Mouse (Mus musculus) forebrain, embryonic 16.5 days (tissue): ENCODE results near the gene Cfap46. TPM values are rescaled to one million over a fixed set of nuclear protein-coding genes. Genes with fewer than 3 reads are reported as not detected.

Experiments
- ATAC-seq: fragments of 200-750 bp; cut with Nextera tagmentation; 2 replicates; pipeline ENCODE4 v1.8.0; 2017; ENCODE audit warnings: mild to moderate bottlenecking, moderate library complexity
- H3K27ac ChIP-seq: fragments of 300-500 bp; sonication (generic); 2 replicates; pipeline ENCODE4 v1.5.1; 2014; ENCODE audit warnings: low read length, control low read depth
- H3K27me3 ChIP-seq: fragments of 300-500 bp; sonication (generic); replicated peaks from 2 replicates; pipeline ENCODE4 v1.6.1; 2014; ENCODE audit warnings: low read length; ENCODE audit not compliant: control insufficient read depth, insufficient read depth
- H3K36me3 ChIP-seq: fragments of 300-500 bp; sonication (generic); 2 replicates; pipeline ENCODE4 v1.6.1; 2014; ENCODE audit not compliant: control insufficient read depth, insufficient read depth
- H3K4me1 ChIP-seq: fragments of 300-500 bp; sonication (generic); replicated peaks from 2 replicates; pipeline ENCODE4 v1.6.1; 2014; ENCODE audit warnings: low read length; ENCODE audit not compliant: control insufficient read depth, insufficient read depth
- H3K4me2 ChIP-seq: fragments of 300-500 bp; sonication (generic); 2 replicates; pipeline ENCODE4 v1.6.1; 2014; ENCODE audit warnings: mild to moderate bottlenecking, low read length, control low read depth
- H3K4me3 ChIP-seq: fragments of 300-500 bp; sonication (generic); replicated peaks from 2 replicates; pipeline ENCODE4 v1.5.1; 2014; ENCODE audit warnings: mild to moderate bottlenecking, low read length, control low read depth
- H3K9ac ChIP-seq: fragments of 300-500 bp; sonication (generic); replicated peaks from 2 replicates; pipeline ENCODE4 v1.6.1; 2014; ENCODE audit warnings: low read depth, low read length, control low read depth
- H3K9me3 ChIP-seq: fragments of 300-500 bp; sonication (generic); 2 replicates; pipeline ENCODE4 v1.6.1; 2016; ENCODE audit warnings: low read length; ENCODE audit not compliant: control insufficient read depth
- WGBS: fragments of 180-500 bp; shearing (Covaris S2); extraction: QIAGEN DNeasy Blood & Tissue Kit; methylation state at CpG from one replicate; pipeline ENCODE4 v1.1.7; 2014; 5-methylcytosine and 5-hydroxymethylcytosine counted together
- polyA plus RNA-seq: library from polyadenylated mRNA; unstranded; fragments of >200 nt; fragmentation: Nextera tagmentation; extraction: Ambion mirVana; gene quantifications from 2 replicates; pipeline ENCODE4 v1.2.1, GENCODE M21; 2015

Cfap46 gene
- polyA plus RNA-seq, result 1.8 and 1.9 TPM in 2 replicates

- Histone ChIP-seq H3K36me3 (no peaks in the 10 kb centered on the region), H3K9ac (peak within 1 kb of the TSS; percentile 59), H3K4me2 (peak within 1 kb of the TSS; percentile 68), H3K27me3 (no peaks in the 10 kb centered on the region), H3K9me3 (no peaks in the 10 kb centered on the region), H3K4me3 (peak within 1 kb of the TSS; percentile 59), H3K27ac (peak within 1 kb of the TSS; percentile 51; the same call in 1 of the 2 replicates), H3K4me1 (peaks cover 16% of the 10 kb centered on the region)
- peak; percentile 91 for ATAC-seq
- WGBS, result under 1% methylated on average over 31 of the region's 31 CpGs
Measured at GRCm38 (mm10) chr7:139683706-139684552, at the start of gene Cfap46. Cfap46 (minus strand) TSS chr7:139683817.

DNA sequence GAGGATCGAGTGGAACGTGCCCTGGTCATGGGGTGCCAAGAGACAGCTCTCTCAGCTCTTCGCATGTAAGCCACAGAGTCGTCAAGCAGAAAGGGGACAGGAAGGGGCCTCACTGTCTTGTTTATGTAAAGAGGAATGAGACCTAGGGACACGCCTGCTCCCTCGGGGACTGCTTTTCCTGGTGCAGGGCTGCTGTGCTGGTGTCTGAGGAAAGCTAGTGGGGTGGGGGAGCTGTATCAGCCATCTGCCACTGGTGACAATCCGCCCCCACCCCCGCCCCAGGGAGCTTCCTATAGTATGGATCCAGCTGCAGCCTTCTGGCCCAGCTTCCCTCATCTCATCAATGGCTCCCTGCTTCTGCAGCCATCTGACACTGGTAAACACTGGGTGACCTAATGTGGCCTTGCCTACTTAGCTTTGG, 47.7 kb upstream of the Cfap46 start:
- Histone ChIP-seq H3K36me3 (no peaks in the 10 kb centered on the region), H3K4me1 (no peaks in the 10 kb centered on the region), H3K4me2 (no peak overlapping the region), H3K9me3 (no peaks in the 10 kb centered on the region), H3K9ac (no peak overlapping the region), H3K4me3 (no peak overlapping the region), H3K27ac (no peak overlapping the region), H3K27me3 (no peaks in the 10 kb centered on the region)
- WGBS, result 70% methylated on average over 8 of the region's 8 CpGs
- ATAC-seq, result no peak

GRCm38 (mm10) chr7:139727072-139727471, 43.5 kb upstream of the Cfap46 start:
- ATAC-seq, result no peak
- Histone ChIP-seq H3K9me3 (no peaks in the 10 kb centered on the region), H3K4me2 (no peak overlapping the region), H3K4me3 (no peak overlapping the region), H3K27ac (no peak overlapping the region), H3K9ac (no peak overlapping the region), H3K36me3 (no peaks in the 10 kb centered on the region), H3K4me1 (no peaks in the 10 kb centered on the region), H3K27me3 (no peaks in the 10 kb centered on the region)
- 25% methylated on average over 3 of the region's 3 CpGs for WGBS

GRCm38 (mm10) chr7:139725641-139726040, 42.0 kb upstream of the Cfap46 start:
- no peak overlapping the region for H3K9ac ChIP-seq
- H3K36me3 ChIP-seq, result no peaks in the 10 kb centered on the region
- H3K9me3 ChIP-seq, result no peaks in the 10 kb centered on the region
- H3K4me2 ChIP-seq, result no peak overlapping the region
- 89% methylated on average over 1 of the region's 1 CpGs for WGBS
- ATAC-seq, result no peak
- H3K4me3 ChIP-seq, result no peak overlapping the region
- no peaks in the 10 kb centered on the region for H3K4me1 ChIP-seq
- H3K27ac ChIP-seq, result no peak overlapping the region
- no peaks in the 10 kb centered on the region for H3K27me3 ChIP-seq

GRCm38 (mm10) chr7:139723986-139724385, 40.4 kb upstream of the Cfap46 start:
- H3K9ac ChIP-seq, result no peak overlapping the region
- 74% methylated on average over 4 of the region's 4 CpGs for WGBS
- no peak overlapping the region for H3K4me2 ChIP-seq
- H3K9me3 ChIP-seq, result no peaks in the 10 kb centered on the region
- ATAC-seq, result no peak
- no peaks in the 10 kb centered on the region for H3K36me3 ChIP-seq
- no peaks in the 10 kb centered on the region for H3K4me1 ChIP-seq
- H3K4me3 ChIP-seq, result no peak overlapping the region
- H3K27ac ChIP-seq, result no peak overlapping the region
- H3K27me3 ChIP-seq, result no peaks in the 10 kb centered on the region

GRCm38 (mm10) chr7:139721196-139721595, 37.6 kb upstream of the Cfap46 start:
- H3K4me2 ChIP-seq, result no peak overlapping the region
- no peaks in the 10 kb centered on the region for H3K4me1 ChIP-seq
- no peak overlapping the region for H3K9ac ChIP-seq
- WGBS, result 90% methylated on average over 2 of the region's 2 CpGs
- no peaks in the 10 kb centered on the region for H3K36me3 ChIP-seq
- H3K9me3 ChIP-seq, result no peaks in the 10 kb centered on the region
- no peaks in the 10 kb centered on the region for H3K27me3 ChIP-seq
- no peak overlapping the region for H3K4me3 ChIP-seq
- no peak for ATAC-seq
- H3K27ac ChIP-seq, result no peak overlapping the region

- no peaks in the 10 kb centered on the region for H3K27me3 ChIP-seq
- H3K4me2 ChIP-seq, result no peak overlapping the region
- no peaks in the 10 kb centered on the region for H3K36me3 ChIP-seq
- no peaks in the 10 kb centered on the region for H3K9me3 ChIP-seq
- no peak overlapping the region for H3K27ac ChIP-seq
- no peak overlapping the region for H3K4me3 ChIP-seq
- no peaks in the 10 kb centered on the region for H3K4me1 ChIP-seq
- WGBS, result 89% methylated on average over 8 of the region's 8 CpGs
- no peak for ATAC-seq
- no peak overlapping the region for H3K9ac ChIP-seq
Measured at GRCm38 (mm10) chr7:139717781-139718180, 34.2 kb upstream of the Cfap46 start.

DNA sequence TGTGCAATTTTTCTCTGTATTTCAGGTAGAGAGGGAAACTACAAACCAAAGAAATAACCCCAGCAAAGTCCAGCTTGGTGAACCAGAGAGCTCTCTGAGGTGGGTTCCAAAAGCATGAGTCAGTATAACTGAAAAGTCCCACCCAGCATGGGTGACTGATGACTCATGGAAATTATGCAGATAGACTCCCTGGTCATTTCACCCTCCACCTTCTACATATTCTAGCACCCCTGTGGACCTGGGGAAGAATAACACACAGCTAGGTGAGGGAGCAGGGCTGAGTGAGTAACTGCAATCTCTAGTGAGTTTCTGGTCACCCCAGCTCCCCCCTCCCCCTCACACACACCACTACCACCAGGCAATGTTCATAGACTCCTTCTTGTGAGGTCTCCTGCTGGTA, 28.2 kb upstream of the Cfap46 start:
- H3K27ac ChIP-seq, result no peak overlapping the region
- H3K27me3 ChIP-seq, result no peaks in the 10 kb centered on the region
- H3K36me3 ChIP-seq, result no peaks in the 10 kb centered on the region
- no peak overlapping the region for H3K4me3 ChIP-seq
- no peak for ATAC-seq
- H3K4me2 ChIP-seq, result no peak overlapping the region
- no peak overlapping the region for H3K9ac ChIP-seq
- 0 out of 2 replicates have a peak, but pooled peaks cover 2% of the 10 kb centered on the region for H3K9me3 ChIP-seq
- 0 out of 2 replicates have a peak, but pooled peaks cover under 1% of the 10 kb centered on the region for H3K4me1 ChIP-seq

- Histone ChIP-seq H3K9ac (no peak overlapping the region), H3K4me2 (no peak overlapping the region), H3K36me3 (no peaks in the 10 kb centered on the region), H3K4me1 (0 out of 2 replicates have a peak, but pooled peaks cover 7% of the 10 kb centered on the region), H3K27ac (no peak overlapping the region), H3K4me3 (no peak overlapping the region), H3K9me3 (0 out of 2 replicates have a peak, but pooled peaks cover 2% of the 10 kb centered on the region), H3K27me3 (no peaks in the 10 kb centered on the region)
- no peak for ATAC-seq
- WGBS, result 40% methylated on average over 13 of the region's 13 CpGs
Measured at GRCm38 (mm10) chr7:139706411-139707120, 22.9 kb upstream of the Cfap46 start.
